Mouse (Mus musculus) kidney, adult 2 months (tissue): ENCODE measurements around the gene Tbcel. TPM values are rescaled to one million over a fixed set of nuclear protein-coding genes. Genes with fewer than 3 reads are reported as not detected.
A peak's percentile ranks its signal among the peaks of the same experiment; 100 is the strongest.

Experiments
- DNase-seq: peaks from one replicate; pipeline ENCODE4 v3.0.0; 2021
- H3K27ac ChIP-seq: fragments of 200-500 bp; 2 replicates; pipeline ENCODE4 v1.5.1; 2012; ENCODE audit warnings: low read depth, low read length, control low read depth, inconsistent platforms; ENCODE audit not compliant: insufficient read depth
- H3K27me3 ChIP-seq: fragments of 200-500 bp; replicated peaks from 2 replicates; pipeline ENCODE4 v1.6.1; 2012; ENCODE audit warnings: mild to moderate bottlenecking, moderate library complexity, low read length, inconsistent platforms; ENCODE audit not compliant: control insufficient read depth, insufficient read depth
- H3K36me3 ChIP-seq: fragments of 200-500 bp; 2 replicates; pipeline ENCODE4 v1.6.1; 2012; ENCODE audit warnings: mild to moderate bottlenecking, moderate library complexity, low read length, inconsistent platforms; ENCODE audit not compliant: control insufficient read depth, insufficient read depth
- H3K4me1 ChIP-seq: fragments of 200-500 bp; 2 replicates; pipeline ENCODE4 v1.6.1; 2011; ENCODE audit warnings: low read length; ENCODE audit not compliant: control insufficient read depth, insufficient read depth
- H3K4me3 ChIP-seq: fragments of 200-500 bp; 2 replicates; pipeline ENCODE4 v1.5.1; 2011; ENCODE audit warnings: mild to moderate bottlenecking, low read depth, low read length, control low read depth; ENCODE audit not compliant: insufficient read depth
- CTCF ChIP-seq: fragments of 200-500 bp; conservative IDR thresholded peaks from 2 replicates; pipeline ENCODE4 v1.5.1; 2011; ENCODE audit warnings: low read depth, mild to moderate bottlenecking, control low read depth, low read length, moderate library complexity, mixed read lengths; ENCODE audit not compliant: insufficient read depth, insufficient read length
- POLR2A ChIP-seq: fragments of 200-500 bp; IDR thresholded peaks from one replicate; pipeline ENCODE4 v1.6.1; 2011; ENCODE audit warnings: low read depth, low read length, control low read depth
- WGBS: fragments of 180-500 bp; shearing (Covaris S2); methylation state at CpG from one replicate; pipeline ENCODE4 v1.1.7; 2018; 5-methylcytosine and 5-hydroxymethylcytosine counted together
- polyA plus RNA-seq: library from polyadenylated mRNA; depleted of rRNA; stranded (reverse); fragments of >200 nt; gene quantifications from 2 replicates; pipeline ENCODE4 v1.2.3, GENCODE M21; 2012

Tbcel gene
- polyA plus RNA-seq, 1 experiment = 25.9 TPM

DNA sequence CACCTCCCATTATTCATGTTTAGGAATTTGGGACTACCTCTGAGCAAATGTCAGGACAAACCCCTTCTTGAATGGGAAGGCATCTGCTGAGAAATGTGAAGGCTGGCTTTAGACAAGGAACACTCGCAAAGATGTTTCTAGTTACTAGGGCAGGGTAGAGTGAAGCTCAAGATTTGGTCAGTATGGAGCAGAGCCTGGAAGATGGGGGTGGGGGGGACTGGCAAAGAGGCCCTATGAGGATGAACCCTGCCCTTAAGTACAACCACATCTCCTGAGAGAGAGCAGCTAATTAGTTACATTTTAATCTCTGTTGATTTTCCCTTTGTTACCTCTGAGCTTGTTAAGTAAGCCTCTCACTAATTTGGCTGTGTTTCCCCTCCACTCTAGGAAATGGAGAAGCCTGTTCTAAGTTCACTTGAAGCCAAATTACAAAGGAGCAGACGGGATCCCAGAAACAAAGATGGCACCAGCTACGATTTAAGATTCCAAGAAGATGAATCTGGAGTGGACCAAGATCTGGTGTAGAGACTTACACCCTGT is 2.6 kb downstream of the Tbcel start:
- Histone ChIP-seq H3K4me1 (peaks cover 6% of the 10 kb centered on the region; the same call in 1 of the 2 replicates), H3K4me3 (peak overlapping the region; percentile 42), H3K27ac (peak overlapping the region; percentile 86), H3K27me3 (no peaks in the 10 kb centered on the region), H3K36me3 (no peaks in the 10 kb centered on the region)
- no peak for TF ChIP-seq CTCF
- no peak for TF ChIP-seq POLR2A
- peak; percentile 72 for DNase-seq
- 64% methylated on average over 3 of the region's 3 CpGs for WGBS

DNA sequence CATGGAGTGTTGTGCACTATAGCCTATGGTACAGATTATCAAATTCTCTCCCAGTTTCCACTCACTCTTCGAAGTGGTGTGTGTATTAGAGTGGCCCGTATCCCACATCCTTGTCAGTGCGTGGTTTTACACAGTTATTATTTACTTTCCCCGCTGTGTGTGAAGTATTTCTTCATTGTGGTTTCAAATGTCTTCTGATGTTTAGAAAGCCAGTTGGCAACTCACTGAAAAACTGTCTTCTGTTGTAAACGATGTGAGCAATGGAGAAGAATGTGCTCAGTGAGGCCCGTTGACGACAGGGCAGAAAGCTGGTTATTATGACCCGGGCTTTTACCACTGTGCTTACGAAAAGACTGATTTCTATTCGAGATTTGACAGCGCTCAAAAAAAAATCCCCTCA is 3.0 kb downstream of the Tbcel start:
- TF ChIP-seq POLR2A = no peak
- Histone ChIP-seq H3K27me3 (no peaks in the 10 kb centered on the region), H3K4me3 (no peak overlapping the region), H3K27ac (peak overlapping the region; percentile 86), H3K4me1 (peaks cover 6% of the 10 kb centered on the region; the same call in 1 of the 2 replicates), H3K36me3 (no peaks in the 10 kb centered on the region)
- no peak for DNase-seq
- WGBS = 68% methylated on average over 11 of the region's 11 CpGs

DNA sequence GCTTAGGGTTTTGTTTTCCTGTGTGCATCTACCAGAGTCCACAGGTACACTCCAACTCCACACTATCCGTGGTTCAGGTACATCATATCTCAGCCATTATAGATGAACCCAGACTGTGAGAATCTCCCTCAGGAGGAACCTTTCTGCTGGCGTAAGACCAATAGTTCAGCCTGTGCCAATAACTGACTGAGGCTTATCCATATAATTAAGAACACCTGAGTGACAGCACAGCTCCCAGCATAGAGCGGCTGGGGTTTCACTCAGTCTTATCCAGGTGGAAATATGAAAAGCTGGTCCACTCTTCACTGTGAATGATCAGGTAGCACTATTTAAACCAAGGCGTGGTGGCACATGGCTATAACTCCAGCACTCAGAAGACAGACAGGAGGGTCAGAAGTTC is 3.9 kb downstream of the Tbcel start:
- no peak for TF ChIP-seq POLR2A
- TF ChIP-seq CTCF = no peak
- H3K27ac ChIP-seq = no peak overlapping the region
- H3K27me3 ChIP-seq = no peaks in the 10 kb centered on the region
- no peak overlapping the region for H3K4me3 ChIP-seq
- DNase-seq = no peak
- H3K4me1 ChIP-seq = peaks cover 6% of the 10 kb centered on the region; the same call in 1 of the 2 replicates
- no peaks in the 10 kb centered on the region for H3K36me3 ChIP-seq
- 76% methylated on average over 4 of the region's 4 CpGs for WGBS

DNA sequence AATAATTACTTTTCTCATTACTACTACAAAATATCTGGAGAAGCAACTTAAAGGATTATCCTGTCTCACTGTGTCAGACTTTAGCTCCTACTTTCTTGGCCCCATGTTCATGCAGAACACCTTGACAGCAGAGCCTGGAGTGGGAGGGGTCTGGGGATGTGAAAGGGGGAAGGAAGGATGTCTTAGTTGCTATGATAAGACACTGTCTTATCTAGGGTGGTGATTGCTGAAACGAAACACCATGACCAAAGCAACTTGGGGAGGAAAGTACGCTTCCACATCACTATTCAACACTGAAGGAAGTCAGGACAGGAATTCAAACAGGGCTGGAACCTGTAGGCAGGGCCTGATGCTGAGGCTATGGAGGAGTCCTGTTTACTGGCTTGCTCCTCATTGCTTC is 11.3 kb downstream of the Tbcel start:
- H3K36me3 ChIP-seq = no peaks in the 10 kb centered on the region
- DNase-seq = no peak

DNA sequence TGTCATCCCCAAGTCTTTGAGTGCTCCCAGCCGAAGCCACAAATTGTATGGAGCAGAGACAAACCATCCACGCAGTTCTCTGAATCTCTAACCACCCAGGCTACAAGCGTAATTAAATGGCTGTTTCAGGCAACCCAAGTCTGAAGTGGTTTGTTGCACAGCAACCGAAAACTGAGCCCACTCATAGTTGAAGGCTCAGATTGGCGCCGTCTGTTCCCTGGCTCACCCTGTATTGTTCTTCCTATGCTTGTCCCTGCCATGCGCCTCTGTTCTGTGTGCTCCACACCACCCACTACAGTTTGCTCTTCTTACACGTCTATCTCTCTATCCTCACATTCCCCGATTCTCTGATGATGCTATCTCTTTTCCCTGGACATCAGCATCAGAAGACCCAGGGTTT is 15.8 kb downstream of the Tbcel start:
- Histone ChIP-seq H3K4me1 (no peaks in the 10 kb centered on the region; the same call in 1 of the 2 replicates), H3K36me3 (no peaks in the 10 kb centered on the region), H3K4me3 (no peak overlapping the region), H3K27ac (no peak overlapping the region), H3K27me3 (no peaks in the 10 kb centered on the region)
- 78% methylated on average over 9 of the region's 9 CpGs for WGBS
- TF ChIP-seq CTCF (no peak), POLR2A (no peak)
- DNase-seq = no peak

More for the DNA sequence above, 11.3 kb downstream of the Tbcel start:
- no peak for TF ChIP-seq POLR2A
- Histone ChIP-seq H3K4me3 (no peak overlapping the region), H3K27me3 (no peaks in the 10 kb centered on the region), H3K27ac (no peak overlapping the region), H3K4me1 (no peaks in the 10 kb centered on the region)
- WGBS = 85% methylated on average over 2 of the region's 2 CpGs

DNA sequence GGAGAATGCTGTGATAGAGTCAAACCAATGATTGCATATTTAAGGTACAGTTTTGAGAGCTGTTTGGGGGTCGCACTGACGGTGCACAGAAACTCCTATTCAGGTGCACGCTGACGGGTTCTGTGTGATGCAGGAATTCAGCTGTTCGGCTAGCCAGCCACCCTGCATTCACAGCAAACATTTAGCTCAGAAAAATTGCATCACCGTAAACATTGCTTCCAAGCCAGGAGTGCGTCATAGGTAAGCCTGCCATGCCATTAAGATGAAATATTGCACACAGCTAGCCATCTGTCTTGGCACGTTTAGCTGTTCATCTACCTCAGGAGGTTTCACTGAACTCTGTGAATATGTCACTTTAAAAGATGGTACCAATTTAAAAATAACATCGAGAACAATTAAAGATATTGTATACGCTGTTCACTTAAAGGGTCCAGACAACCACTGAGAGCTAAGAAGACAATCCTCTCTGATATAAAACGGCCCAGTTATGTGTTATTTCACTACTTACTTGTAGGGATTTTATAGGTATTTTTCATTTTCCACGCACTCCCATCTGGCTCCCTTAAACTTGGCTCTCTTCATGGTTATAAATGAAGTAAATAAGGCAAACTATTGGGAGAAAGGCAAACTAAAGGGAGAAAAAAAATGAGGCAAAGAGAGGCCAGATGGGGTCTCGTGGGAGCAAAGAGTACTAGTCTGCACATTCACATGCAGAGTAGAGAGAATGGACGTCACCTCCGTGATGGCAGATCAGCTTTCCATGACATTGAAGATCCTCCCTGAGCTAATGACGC is 16.8 kb downstream of the Tbcel start:
- WGBS = 72% methylated on average over 16 of the region's 16 CpGs
- no peak for DNase-seq

DNA sequence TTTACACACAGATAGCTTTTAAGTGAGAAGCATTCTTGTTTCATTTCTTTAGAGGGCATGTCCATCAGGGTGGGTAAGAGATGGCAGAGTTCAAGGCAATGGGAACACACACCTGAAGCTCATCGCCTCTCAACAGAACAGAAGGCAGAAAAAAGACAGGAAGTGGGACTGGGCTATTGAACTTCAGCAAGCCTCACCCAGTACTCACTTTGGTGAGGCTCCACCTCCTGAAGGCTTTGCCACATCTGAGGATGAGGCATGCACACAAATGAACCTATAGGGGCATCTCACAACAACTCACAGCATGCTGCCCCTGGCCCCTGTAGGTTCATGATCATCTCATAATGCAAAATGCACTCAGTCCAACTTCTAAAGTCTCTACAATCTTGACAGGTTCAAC is 19.5 kb downstream of the Tbcel start:
- DNase-seq = no peak
- Histone ChIP-seq H3K27ac (no peak overlapping the region), H3K27me3 (no peaks in the 10 kb centered on the region), H3K4me1 (no peaks in the 10 kb centered on the region; the same call in 1 of the 2 replicates), H3K36me3 (no peaks in the 10 kb centered on the region), H3K4me3 (no peak overlapping the region)
- 86% methylated on average over 1 of the region's 1 CpGs for WGBS
- no peak for TF ChIP-seq POLR2A
- no peak for TF ChIP-seq CTCF

More for the DNA sequence above, 16.8 kb downstream of the Tbcel start:
- Histone ChIP-seq H3K4me3 (no peak overlapping the region), H3K27ac (no peak overlapping the region), H3K36me3 (no peaks in the 10 kb centered on the region), H3K27me3 (no peaks in the 10 kb centered on the region), H3K4me1 (no peaks in the 10 kb centered on the region; the same call in 1 of the 2 replicates)
- TF ChIP-seq CTCF (no peak), POLR2A (no peak)
